Mouse (Mus musculus): ENCODE data around the gene Tbx3. TPM values are rescaled to one million over a fixed set of nuclear protein-coding genes. Genes with fewer than 3 reads are reported as not detected.

Gene Tbx3
- total and polyA plus RNA-seq, 2 experiments from 2014 or later = 3.2 to 5.4 TPM

- TF ChIP-seq CTCF (IDR thresholded peaks at IDR 0.05; ENCODE audit: low read depth) = no peak
- no peak for TF ChIP-seq EP300 (IDR thresholded peaks at IDR 0.05; ENCODE audit: low read depth)
- Histone ChIP-seq H3K4me3 (ENCODE audit: low read depth, low read length) (no peak overlapping the region), H3K9me3 (replicated peaks; ENCODE audit: control insufficient read depth, low read length) (no peaks in the 10 kb centered on the region), H3K27ac (ENCODE audit: low read depth) (no peak overlapping the region), H3K4me1 (ENCODE audit: control insufficient read depth, insufficient read depth) (peaks cover 15% of the 10 kb centered on the region; the same call in 1 of the 2 replicates), H3K9ac (replicated peaks; ENCODE audit: low read depth, low read length) (no peak overlapping the region), H3K27me3 (ENCODE audit: control insufficient read depth, insufficient read depth, low read length) (peaks cover 81% of the 10 kb centered on the region), H3K36me3 (replicated peaks; ENCODE audit: control insufficient read depth, insufficient read depth, low read length) (no peaks in the 10 kb centered on the region), H3K4me2 (ENCODE audit: low read depth, low read length) (peak overlapping the region; percentile 69; the same call in 1 of the 2 replicates)
- 27% methylated on average over 34 of the region's 34 CpGs for WGBS
- ATAC-seq (ENCODE audit: insufficient read depth, low read depth) (no peak), DNase-seq (ENCODE audit: low spot score) (no peak)
Measured at GRCm38 (mm10) chr5:119668191-119668912, 2.1 kb upstream of the Tbx3 start.

- H3K4me3 ChIP-seq (ENCODE audit: low read depth, low read length) = peak overlapping the region; percentile 55
- H3K4me1 ChIP-seq (ENCODE audit: control insufficient read depth, insufficient read depth) = peaks cover 15% of the 10 kb centered on the region; the same call in 1 of the 2 replicates
- DNase-seq (ENCODE audit: low spot score) (no peak), ATAC-seq (ENCODE audit: insufficient read depth, low read depth) (no peak)
- 24% methylated on average over 16 of the region's 18 CpGs for WGBS
- no peak for TF ChIP-seq EP300 (IDR thresholded peaks at IDR 0.05; ENCODE audit: low read depth)
- no peak for TF ChIP-seq CTCF (IDR thresholded peaks at IDR 0.05; ENCODE audit: low read depth)
- H3K9ac ChIP-seq (replicated peaks; ENCODE audit: low read depth, low read length) = no peak overlapping the region
- no peaks in the 10 kb centered on the region for H3K36me3 ChIP-seq (replicated peaks; ENCODE audit: control insufficient read depth, insufficient read depth, low read length)
- peak overlapping the region; percentile 69 for H3K4me2 ChIP-seq (ENCODE audit: low read depth, low read length)
- peak overlapping the region; percentile 83; the same call in 1 of the 2 replicates for H3K27ac ChIP-seq (ENCODE audit: low read depth)
- no peaks in the 10 kb centered on the region for H3K9me3 ChIP-seq (replicated peaks; ENCODE audit: control insufficient read depth, low read length)
- peaks cover 81% of the 10 kb centered on the region for H3K27me3 ChIP-seq (ENCODE audit: control insufficient read depth, insufficient read depth, low read length)
Measured at GRCm38 (mm10) chr5:119668913-119669411, 1.5 kb upstream of the Tbx3 start.

- TF ChIP-seq EP300 (IDR thresholded peaks at IDR 0.05; ENCODE audit: low read depth) (no peak), CTCF (IDR thresholded peaks at IDR 0.05; ENCODE audit: low read depth) (no peak)
- no peaks in the 10 kb centered on the region for H3K9me3 ChIP-seq (replicated peaks; ENCODE audit: control insufficient read depth, low read length)
- no peak; the same call in 1 of the 2 replicates for ATAC-seq (ENCODE audit: insufficient read depth, low read depth)
- DNase-seq (ENCODE audit: low spot score) = no peak
- H3K9ac ChIP-seq (replicated peaks; ENCODE audit: low read depth, low read length) = peak overlapping the region; percentile 54
- peaks cover 15% of the 10 kb centered on the region; the same call in 1 of the 2 replicates for H3K4me1 ChIP-seq (ENCODE audit: control insufficient read depth, insufficient read depth)
- peak overlapping the region; percentile 83 for H3K27ac ChIP-seq (ENCODE audit: low read depth)
- 3% methylated on average over 59 of the region's 61 CpGs for WGBS
- no peaks in the 10 kb centered on the region for H3K36me3 ChIP-seq (replicated peaks; ENCODE audit: control insufficient read depth, insufficient read depth, low read length)
- peak overlapping the region; percentile 69 for H3K4me2 ChIP-seq (ENCODE audit: low read depth, low read length)
- H3K4me3 ChIP-seq (ENCODE audit: low read depth, low read length) = peak overlapping the region; percentile 55
- H3K27me3 ChIP-seq (ENCODE audit: control insufficient read depth, insufficient read depth, low read length) = peaks cover 81% of the 10 kb centered on the region
Measured at GRCm38 (mm10) chr5:119669741-119670565, 516 bp upstream of the Tbx3 start.

GRCm38 (mm10) chr5:119671124-119671801 is 794 bp downstream of the Tbx3 start:
- Histone ChIP-seq H3K9ac (replicated peaks; ENCODE audit: low read depth, low read length) (peak overlapping the region; percentile 66), H3K36me3 (replicated peaks; ENCODE audit: control insufficient read depth, insufficient read depth, low read length) (no peaks in the 10 kb centered on the region), H3K4me2 (ENCODE audit: low read depth, low read length) (peak overlapping the region; percentile 69), H3K27ac (ENCODE audit: low read depth) (peak overlapping the region; percentile 83), H3K9me3 (replicated peaks; ENCODE audit: control insufficient read depth, low read length) (no peaks in the 10 kb centered on the region), H3K4me1 (ENCODE audit: control insufficient read depth, insufficient read depth) (peaks cover 15% of the 10 kb centered on the region; the same call in 1 of the 2 replicates), H3K27me3 (ENCODE audit: control insufficient read depth, insufficient read depth, low read length) (peaks cover 81% of the 10 kb centered on the region), H3K4me3 (ENCODE audit: low read depth, low read length) (peak overlapping the region; percentile 55)
- no peak for TF ChIP-seq CTCF (IDR thresholded peaks at IDR 0.05; ENCODE audit: low read depth)
- TF ChIP-seq EP300 (IDR thresholded peaks at IDR 0.05; ENCODE audit: low read depth) = no peak
- WGBS = under 1% methylated on average over 40 of the region's 40 CpGs
- ATAC-seq (ENCODE audit: insufficient read depth, low read depth) (no peak), DNase-seq (ENCODE audit: low spot score) (no peak)

GRCm38 (mm10) chr5:119671965-119672347 is 1.5 kb downstream of the Tbx3 start:
- Histone ChIP-seq H3K4me1 (ENCODE audit: control insufficient read depth, insufficient read depth) (peaks cover 15% of the 10 kb centered on the region; the same call in 1 of the 2 replicates), H3K9me3 (replicated peaks; ENCODE audit: control insufficient read depth, low read length) (no peaks in the 10 kb centered on the region), H3K9ac (replicated peaks; ENCODE audit: low read depth, low read length) (peak overlapping the region; percentile 66), H3K4me3 (ENCODE audit: low read depth, low read length) (peak overlapping the region; percentile 55), H3K4me2 (ENCODE audit: low read depth, low read length) (peak overlapping the region; percentile 69), H3K27me3 (ENCODE audit: control insufficient read depth, insufficient read depth, low read length) (peaks cover 77% of the 10 kb centered on the region), H3K27ac (ENCODE audit: low read depth) (peak overlapping the region; percentile 83), H3K36me3 (replicated peaks; ENCODE audit: control insufficient read depth, insufficient read depth, low read length) (no peaks in the 10 kb centered on the region)
- DNase-seq (ENCODE audit: low spot score) (no peak), ATAC-seq (ENCODE audit: insufficient read depth, low read depth) (no peak)
- WGBS = 2% methylated on average over 23 of the region's 23 CpGs
- TF ChIP-seq CTCF (IDR thresholded peaks at IDR 0.05; ENCODE audit: low read depth) (peak; percentile 25), EP300 (IDR thresholded peaks at IDR 0.05; ENCODE audit: low read depth) (no peak)

Data from heart, postnatal 0 days (tissue).